8 mouse cellular contexts compared by ENCODE assay signal in genomic region chr7:45713881-45714520, GRCm38 (mm10). TPM values are rescaled to one million over a fixed set of nuclear protein-coding genes. Genes with fewer than 3 reads are reported as not detected.
DNase-seq lines count a peak whose midpoint lies in the region; ATAC-seq and TF ChIP-seq lines count a peak whose summit lies in the region.

No protein-coding gene starts in this region.

- H3K27me3 ChIP-seq in lung, embryonic 16.5 days (ENCODE audit: control insufficient read depth, insufficient read depth, low read depth, low read length) = no peaks in the 10 kb centered on the region
- H3K27me3 ChIP-seq in forebrain, embryonic 15.5 days = no peaks in the 10 kb centered on the region
- H3K27me3 ChIP-seq in limb, embryonic 11.5 days (ENCODE audit: control insufficient read depth, insufficient read depth, low read length) = no peaks in the 10 kb centered on the region

- 76% methylated on average over 6 of the region's 6 CpGs for WGBS in lung, embryonic 16.5 days
- 86% methylated on average over 6 of the region's 6 CpGs for WGBS in forebrain, embryonic 15.5 days
- WGBS in limb, embryonic 11.5 days = 84% methylated on average over 6 of the region's 6 CpGs
- 50% methylated on average over 6 of the region's 6 CpGs for WGBS in olfactory bulb, adult 2 months

- peak overlapping the region; percentile 64 for H3K4me3 ChIP-seq in lung, embryonic 16.5 days (ENCODE audit: low read length)
- peak overlapping the region; percentile 81 for H3K4me3 ChIP-seq in forebrain, embryonic 15.5 days
- H3K4me3 ChIP-seq in limb, embryonic 11.5 days (ENCODE audit: low read depth, low read length) = peak overlapping the region; percentile 98
- H3K4me3 ChIP-seq in olfactory bulb, adult 2 months (ENCODE audit: insufficient read depth, low read depth, low read length) = peak overlapping the region; percentile 72

- TF ChIP-seq POLR2A in olfactory bulb, adult 2 months (IDR thresholded peaks at IDR 0.05; ENCODE audit: insufficient read depth, low read depth, low read length) = no peak

- no peaks in the 10 kb centered on the region for H3K9me3 ChIP-seq in lung, embryonic 16.5 days (ENCODE audit: control insufficient read depth, low read length)
- no peaks in the 10 kb centered on the region for H3K9me3 ChIP-seq in forebrain, embryonic 15.5 days
- no peaks in the 10 kb centered on the region for H3K9me3 ChIP-seq in limb, embryonic 11.5 days (ENCODE audit: control insufficient read depth, low read length)

- H3K36me3 ChIP-seq in lung, embryonic 16.5 days (ENCODE audit: control insufficient read depth, insufficient read depth, low read length) = peaks cover 26% of the 10 kb centered on the region
- H3K36me3 ChIP-seq in forebrain, embryonic 15.5 days = peaks cover 38% of the 10 kb centered on the region
- peaks cover 23% of the 10 kb centered on the region; the same call in 1 of the 2 replicates for H3K36me3 ChIP-seq in limb, embryonic 11.5 days (ENCODE audit: control insufficient read depth, insufficient read depth, low read length)

- TF ChIP-seq CTCF in olfactory bulb, adult 2 months (IDR thresholded peaks at IDR 0.05; ENCODE audit: insufficient read depth, low read depth, low read length) = no peak

- H3K9ac ChIP-seq in lung, embryonic 16.5 days (ENCODE audit: low read length) = peak overlapping the region; percentile 74
- H3K9ac ChIP-seq in forebrain, embryonic 15.5 days (replicated peaks) = peak overlapping the region; percentile 80; the same call in 1 of the 2 replicates
- no peak overlapping the region for H3K9ac ChIP-seq in limb, embryonic 11.5 days (ENCODE audit: low read length)

- H3K4me1 ChIP-seq in lung, embryonic 16.5 days (replicated peaks; ENCODE audit: control insufficient read depth, insufficient read depth, low read length) = peaks cover 27% of the 10 kb centered on the region
- peaks cover 47% of the 10 kb centered on the region for H3K4me1 ChIP-seq in forebrain, embryonic 15.5 days
- peaks cover 23% of the 10 kb centered on the region for H3K4me1 ChIP-seq in limb, embryonic 11.5 days (ENCODE audit: control insufficient read depth, insufficient read depth, low read length)
- peaks cover 63% of the 10 kb centered on the region for H3K4me1 ChIP-seq in olfactory bulb, adult 2 months (ENCODE audit: control insufficient read depth, insufficient read depth, low read length)

- H3K27ac ChIP-seq in lung, embryonic 16.5 days (ENCODE audit: low read length) = peak overlapping the region; percentile 53; the same call in 1 of the 2 replicates
- no peak overlapping the region for H3K27ac ChIP-seq in forebrain, embryonic 15.5 days (replicated peaks)
- H3K27ac ChIP-seq in limb, embryonic 11.5 days (replicated peaks; ENCODE audit: low read depth, low read length) = no peak overlapping the region
- H3K27ac ChIP-seq in olfactory bulb, adult 2 months (ENCODE audit: insufficient read depth, low read depth, low read length) = no peak overlapping the region

- no peak for DNase-seq in lung, postnatal 36 days
- no peak for DNase-seq in limb, embryonic 11.5 days (ENCODE audit: low spot score)
- DNase-seq in layer of hippocampus, postnatal 36 days = no peak
- DNase-seq in natural killer cell, adult 2 months (ENCODE audit: low spot score in 2 of 2) = no peak
- no peak for DNase-seq in frontal cortex, postnatal 10 days (ENCODE audit: low spot score in 2 of 2)

- peak overlapping the region; percentile 89 for H3K4me2 ChIP-seq in lung, embryonic 16.5 days (ENCODE audit: low read depth, low read length)
- peak overlapping the region; percentile 88 for H3K4me2 ChIP-seq in forebrain, embryonic 15.5 days (replicated peaks)
- H3K4me2 ChIP-seq in limb, embryonic 11.5 days (ENCODE audit: low read depth, severe bottlenecking) = peak overlapping the region; percentile 94

- ATAC-seq in lung, embryonic 16.5 days (ENCODE audit: low read depth) = no peak
- no peak for ATAC-seq in forebrain, embryonic 15.5 days (replicated peaks)
- no peak for ATAC-seq in limb, embryonic 11.5 days (ENCODE audit: insufficient number of reproducible peaks, low FRiP score, low TSS enrichment, low read depth)

RNA-seq across cellular contexts. Expression of gene Rpl18, which starts 1.3 kb away (rescaled TPM):
- 984 and 1,005 TPM in 2 replicates for polyA plus RNA-seq in lung, embryonic 16.5 days (2015; fragmentation: Nextera tagmentation; extraction: Ambion mirVana)
- polyA plus RNA-seq in forebrain, embryonic 15.5 days (2015; fragmentation: Nextera tagmentation; extraction: Ambion mirVana) = 633 and 683 TPM in 2 replicates
- polyA plus RNA-seq in limb, embryonic 11.5 days (2014; fragmentation: Nextera tagmentation; extraction: Ambion mirVana) = 1,181 and 1,244 TPM in 2 replicates
- polyA plus RNA-seq in olfactory bulb, adult 2 months (2012; ENCODE audit: insufficient read depth, insufficient read length, low replicate concordance, missing spikeins) = not detected in 2 replicates
- total RNA-seq in layer of hippocampus, postnatal 36 days (2021) = 100 to 1,000 TPM; 372 to 375 TPM

RNA-seq across cellular contexts. Expression of gene Sphk2, which starts 3.8 kb away (rescaled TPM):
- polyA plus RNA-seq in lung, embryonic 16.5 days (2015; fragmentation: Nextera tagmentation; extraction: Ambion mirVana) = 28.9 TPM in 2 replicates
- polyA plus RNA-seq in forebrain, embryonic 15.5 days (2015; fragmentation: Nextera tagmentation; extraction: Ambion mirVana) = 29.0 and 30.2 TPM in 2 replicates
- 28.4 and 28.5 TPM in 2 replicates for polyA plus RNA-seq in limb, embryonic 11.5 days (2014; fragmentation: Nextera tagmentation; extraction: Ambion mirVana)
- polyA plus RNA-seq in olfactory bulb, adult 2 months (2012; ENCODE audit: insufficient read depth, insufficient read length, low replicate concordance, missing spikeins) = not detected in 2 replicates
- 10 to 100 TPM; 36.6 to 37.2 TPM for total RNA-seq in layer of hippocampus, postnatal 36 days (2021)

RNA-seq across cellular contexts. Expression of gene Fam83e, which starts 7.0 kb away (rescaled TPM):
- polyA plus RNA-seq in lung, embryonic 16.5 days (2015; fragmentation: Nextera tagmentation; extraction: Ambion mirVana) = 2.0 and 2.1 TPM in 2 replicates
- 0.37 and 1.0 TPM in 2 replicates for polyA plus RNA-seq in forebrain, embryonic 15.5 days (2015; fragmentation: Nextera tagmentation; extraction: Ambion mirVana)
- polyA plus RNA-seq in limb, embryonic 11.5 days (2014; fragmentation: Nextera tagmentation; extraction: Ambion mirVana) = 0.65 and 0.82 TPM in 2 replicates
- polyA plus RNA-seq in olfactory bulb, adult 2 months (2012; ENCODE audit: insufficient read depth, insufficient read length, low replicate concordance, missing spikeins) = not detected in 2 replicates
- under 1 TPM; 0.12 to 0.13 TPM for total RNA-seq in layer of hippocampus, postnatal 36 days (2021)

RNA-seq across cellular contexts. Expression of gene Dbp, which starts 9.1 kb away (rescaled TPM):
- 1.5 and 1.7 TPM in 2 replicates for polyA plus RNA-seq in lung, embryonic 16.5 days (2015; fragmentation: Nextera tagmentation; extraction: Ambion mirVana)
- 3.6 and 4.1 TPM in 2 replicates for polyA plus RNA-seq in forebrain, embryonic 15.5 days (2015; fragmentation: Nextera tagmentation; extraction: Ambion mirVana)
- 4.2 and 4.9 TPM in 2 replicates for polyA plus RNA-seq in limb, embryonic 11.5 days (2014; fragmentation: Nextera tagmentation; extraction: Ambion mirVana)
- polyA plus RNA-seq in olfactory bulb, adult 2 months (2012; ENCODE audit: insufficient read depth, insufficient read length, low replicate concordance, missing spikeins) = 386 TPM in 1 of 2 replicates, not detected in the other
- total RNA-seq in layer of hippocampus, postnatal 36 days (2021) = 10 to 100 TPM; 49.8 to 51.5 TPM

RNA-seq across cellular contexts. Expression of gene Spaca4, which starts 11.6 kb away (rescaled TPM):
- polyA plus RNA-seq in lung, embryonic 16.5 days (2015; fragmentation: Nextera tagmentation; extraction: Ambion mirVana) = not detected in 2 replicates
- polyA plus RNA-seq in forebrain, embryonic 15.5 days (2015; fragmentation: Nextera tagmentation; extraction: Ambion mirVana) = not detected in 2 replicates
- not detected in 2 replicates for polyA plus RNA-seq in limb, embryonic 11.5 days (2014; fragmentation: Nextera tagmentation; extraction: Ambion mirVana)
- not detected in 2 replicates for polyA plus RNA-seq in olfactory bulb, adult 2 months (2012; ENCODE audit: insufficient read depth, insufficient read length, low replicate concordance, missing spikeins)
- not detected for total RNA-seq in layer of hippocampus, postnatal 36 days (2021)
